Mouse (Mus musculus): ENCODE measurements around the gene Nop56. TPM values are rescaled to one million over a fixed set of nuclear protein-coding genes. Genes with fewer than 3 reads are reported as not detected.

Nop56 gene
- polyA plus RNA-seq, 1 experiment from 2014 or later: 411 TPM

GRCm38 (mm10) chr2:130268074-130268473 lies 6.2 kb upstream of the Nop56 start:
- 64% methylated on average over 7 of the region's 7 CpGs for WGBS
- no peak overlapping the region for H3K4me3 ChIP-seq (ENCODE audit: low read depth, low read length)
- ATAC-seq (replicated peaks; ENCODE audit: insufficient number of reproducible peaks, low FRiP score, low TSS enrichment, low read depth): no peak
- H3K4me2 ChIP-seq (ENCODE audit: low read depth, low read length): no peak overlapping the region
- H3K36me3 ChIP-seq (replicated peaks; ENCODE audit: control insufficient read depth, insufficient read depth, low read depth, low read length): no peaks in the 10 kb centered on the region
- H3K27me3 ChIP-seq (ENCODE audit: control insufficient read depth, insufficient read depth, low read length): no peaks in the 10 kb centered on the region
- H3K4me1 ChIP-seq (ENCODE audit: control insufficient read depth, insufficient read depth, low read length): no peaks in the 10 kb centered on the region
- no peaks in the 10 kb centered on the region for H3K9me3 ChIP-seq (replicated peaks; ENCODE audit: control insufficient read depth, low read length)
- H3K9ac ChIP-seq (replicated peaks; ENCODE audit: low read length): no peak overlapping the region
- no peak overlapping the region for H3K27ac ChIP-seq (replicated peaks; ENCODE audit: low read depth, low read length)
- no peak for DNase-seq (ENCODE audit: low spot score)

GRCm38 (mm10) chr2:130273732-130274131 lies 498 bp upstream of the Nop56 start:
- Histone ChIP-seq H3K9me3 (replicated peaks; ENCODE audit: control insufficient read depth, low read length) (no peaks in the 10 kb centered on the region), H3K4me2 (ENCODE audit: low read depth, low read length) (peak overlapping the region; percentile 77), H3K9ac (replicated peaks; ENCODE audit: low read length) (peak overlapping the region; percentile 91), H3K27ac (replicated peaks; ENCODE audit: low read depth, low read length) (peak overlapping the region; percentile 63; the same call in 1 of the 2 replicates), H3K27me3 (ENCODE audit: control insufficient read depth, insufficient read depth, low read length) (no peaks in the 10 kb centered on the region), H3K4me3 (ENCODE audit: low read depth, low read length) (peak overlapping the region; percentile 85), H3K4me1 (ENCODE audit: control insufficient read depth, insufficient read depth, low read length) (no peaks in the 10 kb centered on the region), H3K36me3 (replicated peaks; ENCODE audit: control insufficient read depth, insufficient read depth, low read depth, low read length) (peaks cover 9% of the 10 kb centered on the region)
- ATAC-seq (replicated peaks; ENCODE audit: insufficient number of reproducible peaks, low FRiP score, low TSS enrichment, low read depth): no peak; the same call in 1 of the 2 replicates
- under 1% methylated on average over 14 of the region's 14 CpGs for WGBS
- DNase-seq (ENCODE audit: low spot score): peak; percentile 24

GRCm38 (mm10) chr2:130274862-130275261 lies 632 bp downstream of the Nop56 start:
- H3K9ac ChIP-seq (replicated peaks; ENCODE audit: low read length): peak overlapping the region; percentile 91
- H3K27me3 ChIP-seq (ENCODE audit: control insufficient read depth, insufficient read depth, low read length): no peaks in the 10 kb centered on the region
- WGBS: 0% methylated on average over 10 of the region's 10 CpGs
- DNase-seq (ENCODE audit: low spot score): peak; percentile 13
- H3K4me1 ChIP-seq (ENCODE audit: control insufficient read depth, insufficient read depth, low read length): no peaks in the 10 kb centered on the region
- peak overlapping the region; percentile 89 for H3K27ac ChIP-seq (replicated peaks; ENCODE audit: low read depth, low read length)
- peak overlapping the region; percentile 77 for H3K4me2 ChIP-seq (ENCODE audit: low read depth, low read length)
- peaks cover 12% of the 10 kb centered on the region for H3K36me3 ChIP-seq (replicated peaks; ENCODE audit: control insufficient read depth, insufficient read depth, low read depth, low read length)
- H3K9me3 ChIP-seq (replicated peaks; ENCODE audit: control insufficient read depth, low read length): no peaks in the 10 kb centered on the region
- no peak for ATAC-seq (replicated peaks; ENCODE audit: insufficient number of reproducible peaks, low FRiP score, low TSS enrichment, low read depth)
- peak overlapping the region; percentile 85 for H3K4me3 ChIP-seq (ENCODE audit: low read depth, low read length)

GRCm38 (mm10) chr2:130275649-130276048 lies 1.4 kb downstream of the Nop56 start:
- H3K36me3 ChIP-seq (replicated peaks; ENCODE audit: control insufficient read depth, insufficient read depth, low read depth, low read length): peaks cover 14% of the 10 kb centered on the region
- 44% methylated on average over 6 of the region's 6 CpGs for WGBS
- peak overlapping the region; percentile 77 for H3K4me2 ChIP-seq (ENCODE audit: low read depth, low read length)
- no peak overlapping the region for H3K9ac ChIP-seq (replicated peaks; ENCODE audit: low read length)
- H3K27me3 ChIP-seq (ENCODE audit: control insufficient read depth, insufficient read depth, low read length): no peaks in the 10 kb centered on the region
- H3K9me3 ChIP-seq (replicated peaks; ENCODE audit: control insufficient read depth, low read length): no peaks in the 10 kb centered on the region
- ATAC-seq (replicated peaks; ENCODE audit: insufficient number of reproducible peaks, low FRiP score, low TSS enrichment, low read depth): no peak
- peak; percentile 79 for DNase-seq (ENCODE audit: low spot score)
- H3K27ac ChIP-seq (replicated peaks; ENCODE audit: low read depth, low read length): no peak overlapping the region
- H3K4me3 ChIP-seq (ENCODE audit: low read depth, low read length): peak overlapping the region; percentile 85
- H3K4me1 ChIP-seq (ENCODE audit: control insufficient read depth, insufficient read depth, low read length): no peaks in the 10 kb centered on the region

GRCm38 (mm10) chr2:130279600-130280091 lies 5.4 kb downstream of the Nop56 start:
- no peak overlapping the region for H3K9ac ChIP-seq (replicated peaks; ENCODE audit: low read length)
- H3K27ac ChIP-seq (replicated peaks; ENCODE audit: low read depth, low read length): no peak overlapping the region
- H3K4me1 ChIP-seq (ENCODE audit: control insufficient read depth, insufficient read depth, low read length): no peaks in the 10 kb centered on the region
- no peak for ATAC-seq (replicated peaks; ENCODE audit: insufficient number of reproducible peaks, low FRiP score, low TSS enrichment, low read depth)
- 42% methylated on average over 8 of the region's 8 CpGs for WGBS
- no peak overlapping the region for H3K4me2 ChIP-seq (ENCODE audit: low read depth, low read length)
- no peaks in the 10 kb centered on the region for H3K9me3 ChIP-seq (replicated peaks; ENCODE audit: control insufficient read depth, low read length)
- no peaks in the 10 kb centered on the region for H3K27me3 ChIP-seq (ENCODE audit: control insufficient read depth, insufficient read depth, low read length)
- H3K4me3 ChIP-seq (ENCODE audit: low read depth, low read length): no peak overlapping the region
- no peak for DNase-seq (ENCODE audit: low spot score)
- peaks cover 14% of the 10 kb centered on the region for H3K36me3 ChIP-seq (replicated peaks; ENCODE audit: control insufficient read depth, insufficient read depth, low read depth, low read length)

- Histone ChIP-seq H3K9me3 (replicated peaks; ENCODE audit: control insufficient read depth, low read length) (no peaks in the 10 kb centered on the region), H3K4me1 (ENCODE audit: control insufficient read depth, insufficient read depth, low read length) (no peaks in the 10 kb centered on the region), H3K27me3 (ENCODE audit: control insufficient read depth, insufficient read depth, low read length) (no peaks in the 10 kb centered on the region), H3K27ac (replicated peaks; ENCODE audit: low read depth, low read length) (no peak overlapping the region), H3K36me3 (replicated peaks; ENCODE audit: control insufficient read depth, insufficient read depth, low read depth, low read length) (peaks cover 14% of the 10 kb centered on the region), H3K4me2 (ENCODE audit: low read depth, low read length) (no peak overlapping the region), H3K9ac (replicated peaks; ENCODE audit: low read length) (no peak overlapping the region), H3K4me3 (ENCODE audit: low read depth, low read length) (no peak overlapping the region)
- DNase-seq (ENCODE audit: low spot score) (no peak), ATAC-seq (replicated peaks; ENCODE audit: insufficient number of reproducible peaks, low FRiP score, low TSS enrichment, low read depth) (no peak)
- WGBS: 63% methylated on average over 7 of the region's 7 CpGs
Observed at GRCm38 (mm10) chr2:130280224-130280623, 6.0 kb downstream of the Nop56 start.

- no peaks in the 10 kb centered on the region for H3K9me3 ChIP-seq (replicated peaks; ENCODE audit: control insufficient read depth, low read length)
- H3K36me3 ChIP-seq (replicated peaks; ENCODE audit: control insufficient read depth, insufficient read depth, low read depth, low read length): peaks cover 11% of the 10 kb centered on the region
- no peak overlapping the region for H3K9ac ChIP-seq (replicated peaks; ENCODE audit: low read length)
- no peak overlapping the region for H3K27ac ChIP-seq (replicated peaks; ENCODE audit: low read depth, low read length)
- DNase-seq (ENCODE audit: low spot score) (no peak), ATAC-seq (replicated peaks; ENCODE audit: insufficient number of reproducible peaks, low FRiP score, low TSS enrichment, low read depth) (no peak)
- H3K4me1 ChIP-seq (ENCODE audit: control insufficient read depth, insufficient read depth, low read length): no peaks in the 10 kb centered on the region
- no peak overlapping the region for H3K4me3 ChIP-seq (ENCODE audit: low read depth, low read length)
- no peaks in the 10 kb centered on the region for H3K27me3 ChIP-seq (ENCODE audit: control insufficient read depth, insufficient read depth, low read length)
- no peak overlapping the region for H3K4me2 ChIP-seq (ENCODE audit: low read depth, low read length)
- WGBS: 81% methylated on average over 4 of the region's 4 CpGs
Observed at GRCm38 (mm10) chr2:130280818-130281217, 6.6 kb downstream of the Nop56 start.

- H3K9me3 ChIP-seq (replicated peaks; ENCODE audit: control insufficient read depth, low read length): no peaks in the 10 kb centered on the region
- 0 out of 2 replicates have a peak within 1 kb of the TSS, but pooled peaks have one; percentile 23 for H3K27ac ChIP-seq (replicated peaks; ENCODE audit: low read depth, low read length)
- DNase-seq (ENCODE audit: low spot score): peak; percentile 92
- WGBS: under 1% methylated on average over 46 of the region's 51 CpGs
- H3K9ac ChIP-seq (replicated peaks; ENCODE audit: low read length): peak within 1 kb of the TSS; percentile 86
- H3K4me3 ChIP-seq (ENCODE audit: low read depth, low read length): peak within 1 kb of the TSS; percentile 84
- H3K4me1 ChIP-seq (ENCODE audit: control insufficient read depth, insufficient read depth, low read length): no peaks in the 10 kb centered on the region
- peak; percentile 82 for ATAC-seq (replicated peaks; ENCODE audit: insufficient number of reproducible peaks, low FRiP score, low TSS enrichment, low read depth)
- H3K36me3 ChIP-seq (replicated peaks; ENCODE audit: control insufficient read depth, insufficient read depth, low read depth, low read length): peaks cover 4% of the 10 kb centered on the region
- H3K4me2 ChIP-seq (ENCODE audit: low read depth, low read length): peak within 1 kb of the TSS; percentile 93
- H3K27me3 ChIP-seq (ENCODE audit: control insufficient read depth, insufficient read depth, low read length): no peaks in the 10 kb centered on the region
Observed at GRCm38 (mm10) chr2:130283854-130284654, 9.8 kb downstream of the Nop56 start, which contains the start of gene Idh3b. Gene Idh3b (minus strand): TSS chr2:130284547.

Measured in embryonic facial prominence, embryonic 11.5 days (tissue).